Mouse (Mus musculus) limb, embryonic 11.5 days (tissue): ENCODE data around the gene Myo18a. TPM values are rescaled to one million over a fixed set of nuclear protein-coding genes. Genes with fewer than 3 reads are reported as not detected.

Source experiments
- ATAC-seq: fragments of 200-750 bp; cut with Nextera tagmentation; 2 replicates; pipeline ENCODE4 v1.8.0; 2017; ENCODE audit warnings: low read depth; ENCODE audit not compliant: insufficient number of reproducible peaks, low FRiP score, low TSS enrichment
- DNase-seq: peaks from one replicate; pipeline ENCODE4 v3.0.0-alpha.2; 2015; ENCODE audit warnings: low spot score
- H3K27ac ChIP-seq: fragments of 300-500 bp; sonication (generic); replicated peaks from 2 replicates; pipeline ENCODE4 v1.5.1; 2014; ENCODE audit warnings: low read depth, mild to moderate bottlenecking, low read length
- H3K27me3 ChIP-seq: fragments of 300-500 bp; sonication (generic); 2 replicates; pipeline ENCODE4 v1.6.1; 2014; ENCODE audit warnings: mild to moderate bottlenecking, low read length, mixed read lengths; ENCODE audit not compliant: control insufficient read depth, insufficient read depth
- H3K36me3 ChIP-seq: fragments of 300-500 bp; sonication (generic); 2 replicates; pipeline ENCODE4 v1.6.1; 2014; ENCODE audit warnings: mild to moderate bottlenecking, low read length, moderate library complexity, mixed read lengths; ENCODE audit not compliant: control insufficient read depth, insufficient read depth
- H3K4me1 ChIP-seq: fragments of 300-500 bp; sonication (generic); 2 replicates; pipeline ENCODE4 v1.6.1; 2014; ENCODE audit warnings: low read length, mixed read lengths; ENCODE audit not compliant: control insufficient read depth, insufficient read depth
- H3K4me2 ChIP-seq: fragments of 300-500 bp; sonication (generic); 2 replicates; pipeline ENCODE4 v1.6.1; 2014; ENCODE audit warnings: low read depth, mild to moderate bottlenecking, moderate library complexity; ENCODE audit not compliant: severe bottlenecking
- H3K4me3 ChIP-seq: fragments of 300-500 bp; sonication (generic); 2 replicates; pipeline ENCODE4 v1.5.1; 2014; ENCODE audit warnings: low read depth, low read length
- H3K9ac ChIP-seq: fragments of 300-500 bp; sonication (generic); 2 replicates; pipeline ENCODE4 v1.6.1; 2014; ENCODE audit warnings: mild to moderate bottlenecking, low read length
- H3K9me3 ChIP-seq: fragments of 300-500 bp; sonication (generic); 2 replicates; pipeline ENCODE4 v1.6.1; 2016; ENCODE audit warnings: low read length; ENCODE audit not compliant: control insufficient read depth
- WGBS: fragments of 180-500 bp; shearing (Covaris S2); extraction: QIAGEN DNeasy Blood & Tissue Kit; methylation state at CpG from one replicate; pipeline ENCODE4 v1.1.7; 2014; 5-methylcytosine and 5-hydroxymethylcytosine counted together
- polyA plus RNA-seq: library from polyadenylated mRNA; unstranded; fragments of >200 nt; fragmentation: Nextera tagmentation; extraction: Ambion mirVana; gene quantifications from 2 replicates; pipeline ENCODE4 v1.2.1, GENCODE M21; 2014

The Myo18a gene
- polyA plus RNA-seq, 1 experiment from 2014 or later, result 17.1 TPM

DNA sequence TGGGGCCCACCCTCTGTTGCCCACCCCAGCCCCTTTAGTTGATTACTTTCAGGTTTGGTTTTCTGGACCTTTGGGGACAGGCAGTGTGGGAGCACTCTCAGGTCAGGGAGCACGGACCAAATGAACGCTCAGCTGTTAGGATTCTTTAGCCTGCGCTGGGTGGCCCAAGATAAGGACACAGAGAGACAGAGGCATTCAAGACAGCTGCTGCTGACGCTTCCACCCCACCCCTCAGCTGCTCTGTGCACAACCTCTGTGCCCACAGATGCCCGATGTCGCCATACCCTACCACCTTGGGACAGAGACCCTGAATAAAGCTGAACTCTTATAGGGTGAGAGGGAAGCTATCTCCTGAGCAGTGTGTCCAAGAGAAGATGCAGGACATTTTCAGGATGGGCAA, 47.0 kb downstream of the Myo18a start:
- H3K4me2 ChIP-seq, result no peak overlapping the region
- ATAC-seq, result no peak
- H3K4me3 ChIP-seq, result no peak overlapping the region
- H3K36me3 ChIP-seq, result peaks cover 2% of the 10 kb centered on the region; the same call in 1 of the 2 replicates
- WGBS, result 86% methylated on average over 6 of the region's 6 CpGs
- H3K27ac ChIP-seq, result no peak overlapping the region
- H3K27me3 ChIP-seq, result no peaks in the 10 kb centered on the region
- DNase-seq, result no peak
- no peak overlapping the region for H3K9ac ChIP-seq
- H3K9me3 ChIP-seq, result no peaks in the 10 kb centered on the region
- no peaks in the 10 kb centered on the region for H3K4me1 ChIP-seq

GRCm38 (mm10) chr11:77813969-77814368, 50.9 kb downstream of the Myo18a start:
- ATAC-seq (no peak), DNase-seq (no peak)
- no peak overlapping the region for H3K9ac ChIP-seq
- WGBS, result 76% methylated on average over 2 of the region's 2 CpGs
- no peak overlapping the region for H3K27ac ChIP-seq
- H3K4me1 ChIP-seq, result no peaks in the 10 kb centered on the region
- peaks cover 2% of the 10 kb centered on the region; the same call in 1 of the 2 replicates for H3K36me3 ChIP-seq
- no peaks in the 10 kb centered on the region for H3K9me3 ChIP-seq
- no peaks in the 10 kb centered on the region for H3K27me3 ChIP-seq
- H3K4me2 ChIP-seq, result no peak overlapping the region
- no peak overlapping the region for H3K4me3 ChIP-seq

DNA sequence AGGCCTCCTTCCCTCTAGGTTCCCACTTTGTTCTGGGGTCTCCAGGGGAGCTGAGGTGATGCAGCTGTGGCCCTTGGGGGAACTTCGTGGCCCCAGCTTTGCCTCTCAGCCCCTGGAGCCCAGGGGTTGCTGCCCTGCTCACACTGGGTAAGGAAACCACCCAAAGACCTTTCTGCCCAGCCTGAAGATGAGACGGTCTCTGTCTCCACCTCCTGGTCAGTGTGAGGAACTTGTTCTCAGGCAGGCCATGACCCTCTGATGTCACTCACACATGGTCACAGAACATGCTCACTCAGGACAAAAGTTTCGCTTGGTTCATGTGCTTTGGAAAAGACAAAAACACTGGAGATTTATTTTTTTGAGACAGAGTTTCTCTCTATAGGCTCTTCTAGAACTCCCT, 53.0 kb downstream of the Myo18a start:
- H3K36me3 ChIP-seq, result peaks cover 4% of the 10 kb centered on the region; the same call in 1 of the 2 replicates
- ATAC-seq, result no peak
- WGBS, result 23% methylated on average over 3 of the region's 3 CpGs

DNA sequence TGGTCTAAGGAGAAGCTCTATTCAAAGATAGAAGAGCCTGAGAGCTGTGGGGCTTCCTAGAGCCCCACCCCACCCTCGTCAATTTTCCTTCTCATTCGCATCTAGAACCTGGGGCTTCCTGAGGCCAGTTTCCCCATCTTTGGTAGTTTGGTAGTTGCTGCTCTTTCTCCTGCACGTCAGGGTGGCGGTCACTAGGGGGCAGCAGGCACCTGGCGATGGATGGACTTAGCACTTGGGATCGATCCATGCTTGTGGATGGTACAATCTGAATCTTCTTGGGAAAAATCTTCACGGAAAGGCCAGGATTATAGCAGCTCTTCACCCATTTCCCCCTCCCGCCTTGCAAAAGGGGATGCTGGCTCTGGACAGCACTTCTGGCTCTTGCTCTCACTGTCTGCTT, 58.6 kb downstream of the Myo18a start:
- no peak overlapping the region for H3K9ac ChIP-seq
- H3K4me2 ChIP-seq, result no peak overlapping the region
- no peaks in the 10 kb centered on the region for H3K27me3 ChIP-seq
- H3K9me3 ChIP-seq, result no peaks in the 10 kb centered on the region
- peaks cover 2% of the 10 kb centered on the region; the same call in 1 of the 2 replicates for H3K36me3 ChIP-seq
- DNase-seq (peak; percentile 76), ATAC-seq (no peak)
- no peak overlapping the region for H3K4me3 ChIP-seq
- 18% methylated on average over 8 of the region's 8 CpGs for WGBS
- no peaks in the 10 kb centered on the region for H3K4me1 ChIP-seq
- H3K27ac ChIP-seq, result no peak overlapping the region

More for the DNA sequence above, 53.0 kb downstream of the Myo18a start:
- DNase-seq, result peak; percentile 76
- Histone ChIP-seq H3K4me3 (no peak overlapping the region), H3K4me1 (no peaks in the 10 kb centered on the region), H3K9me3 (no peaks in the 10 kb centered on the region), H3K4me2 (no peak overlapping the region), H3K27me3 (no peaks in the 10 kb centered on the region), H3K9ac (no peak overlapping the region), H3K27ac (no peak overlapping the region)

GRCm38 (mm10) chr11:77822781-77823180, 59.7 kb downstream of the Myo18a start:
- H3K4me3 ChIP-seq, result no peak overlapping the region
- no peak overlapping the region for H3K4me2 ChIP-seq
- H3K36me3 ChIP-seq, result peaks cover 6% of the 10 kb centered on the region; the same call in 1 of the 2 replicates
- H3K27ac ChIP-seq, result no peak overlapping the region
- H3K27me3 ChIP-seq, result no peaks in the 10 kb centered on the region
- H3K9ac ChIP-seq, result no peak overlapping the region
- DNase-seq (peak; percentile 88), ATAC-seq (no peak)
- no peaks in the 10 kb centered on the region for H3K4me1 ChIP-seq
- 21% methylated on average over 7 of the region's 7 CpGs for WGBS
- no peaks in the 10 kb centered on the region for H3K9me3 ChIP-seq

GRCm38 (mm10) chr11:77825853-77826252, 62.8 kb downstream of the Myo18a start:
- Histone ChIP-seq H3K9ac (no peak overlapping the region), H3K4me2 (no peak overlapping the region), H3K9me3 (no peaks in the 10 kb centered on the region), H3K27me3 (no peaks in the 10 kb centered on the region), H3K36me3 (peaks cover 8% of the 10 kb centered on the region; the same call in 1 of the 2 replicates), H3K27ac (no peak overlapping the region), H3K4me3 (no peak overlapping the region), H3K4me1 (0 out of 2 replicates have a peak, but pooled peaks cover 2% of the 10 kb centered on the region)
- DNase-seq (peak; percentile 77), ATAC-seq (no peak)
- WGBS, result 5% methylated on average over 5 of the region's 5 CpGs

DNA sequence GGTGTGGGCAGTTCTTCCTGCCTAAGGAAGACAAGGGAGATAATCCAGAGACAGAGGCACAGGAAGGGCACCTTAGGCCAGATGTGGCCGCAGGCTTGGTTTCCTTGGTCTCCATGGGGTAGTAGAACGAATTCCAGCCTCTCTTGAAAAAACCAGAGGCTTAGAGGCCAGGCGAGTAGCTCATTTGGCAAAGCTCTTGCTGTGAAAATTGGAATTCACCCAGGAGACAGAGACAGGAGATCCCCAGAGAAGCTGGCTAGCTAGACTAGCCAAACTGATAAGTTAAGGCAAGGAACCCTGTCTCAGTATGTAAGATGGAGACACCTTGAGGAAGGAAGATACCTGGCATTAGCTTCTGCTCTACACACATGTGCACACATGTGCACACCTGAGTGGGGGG, 63.3 kb downstream of the Myo18a start:
- Histone ChIP-seq H3K36me3 (peaks cover 7% of the 10 kb centered on the region; the same call in 1 of the 2 replicates), H3K9ac (no peak overlapping the region), H3K9me3 (no peaks in the 10 kb centered on the region), H3K27ac (no peak overlapping the region), H3K4me1 (0 out of 2 replicates have a peak, but pooled peaks cover 3% of the 10 kb centered on the region), H3K4me2 (no peak overlapping the region), H3K27me3 (no peaks in the 10 kb centered on the region), H3K4me3 (no peak overlapping the region)
- WGBS, result 47% methylated on average over 3 of the region's 3 CpGs
- DNase-seq (no peak), ATAC-seq (no peak)

DNA sequence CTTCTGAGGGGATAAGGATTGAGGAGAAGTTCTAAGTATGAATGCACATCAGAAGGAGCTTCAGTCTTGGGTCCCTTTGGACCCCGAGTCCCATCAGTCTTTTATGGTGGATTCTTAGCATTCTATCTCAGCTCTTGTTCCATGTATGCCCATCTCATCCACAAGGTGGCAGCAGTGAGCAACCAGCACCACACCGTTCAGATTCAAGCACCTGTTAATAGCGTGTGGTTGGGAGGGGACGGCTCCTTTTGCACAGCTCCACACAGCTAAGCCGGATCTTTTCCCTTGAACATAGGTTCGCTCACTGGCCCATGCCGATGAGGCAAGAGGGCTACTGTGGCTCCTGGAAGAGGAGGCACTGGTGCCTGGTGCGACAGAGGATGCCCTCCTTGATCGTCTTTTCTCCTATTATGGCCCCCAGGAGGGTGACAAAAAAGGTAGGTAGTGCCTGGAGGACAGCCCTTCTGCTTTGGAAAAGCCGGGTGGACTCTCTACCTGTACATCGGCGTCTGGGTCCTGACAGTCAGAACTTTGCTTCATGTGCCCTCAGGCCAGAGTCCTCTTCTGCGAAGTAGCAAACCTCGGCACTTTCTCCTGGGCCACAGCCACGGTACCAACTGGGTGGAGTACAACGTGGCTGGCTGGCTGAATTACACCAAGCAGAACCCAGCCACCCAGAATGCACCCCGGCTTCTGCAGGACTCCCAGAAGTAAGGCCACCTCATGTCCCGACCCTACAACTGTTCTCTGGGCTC, 64.4 kb downstream of the Myo18a start:
- no peaks in the 10 kb centered on the region for H3K27me3 ChIP-seq
- H3K36me3 ChIP-seq, result peaks cover 9% of the 10 kb centered on the region; the same call in 1 of the 2 replicates
- ATAC-seq, result no peak
- no peak overlapping the region for H3K4me3 ChIP-seq
- H3K9ac ChIP-seq, result no peak overlapping the region
- no peak overlapping the region for H3K4me2 ChIP-seq
- H3K27ac ChIP-seq, result no peak overlapping the region
- WGBS, result 53% methylated on average over 18 of the region's 18 CpGs
- H3K9me3 ChIP-seq, result no peaks in the 10 kb centered on the region
- H3K4me1 ChIP-seq, result 0 out of 2 replicates have a peak, but pooled peaks cover 3% of the 10 kb centered on the region
- DNase-seq, result peak; percentile 91
